Mouse (Mus musculus): ENCODE data around the gene Nkx6-2.

GRCm38 (mm10) chr7:139540601-139541000 is 42.0 kb downstream of the Nkx6-2 start:
- TF ChIP-seq CTCF (IDR thresholded peaks at IDR 0.05; ENCODE audit: low read depth) (no peak), EP300 (IDR thresholded peaks at IDR 0.05; ENCODE audit: low read depth) (no peak)

All from liver, embryonic 14.5 days (tissue).